ENCODE assay signal across 8 mouse cellular contexts in genomic region chr10:117708856-117709255, GRCm38 (mm10). TPM values are rescaled to one million over a fixed set of nuclear protein-coding genes. Genes with fewer than 3 reads are reported as not detected.
DNase-seq lines count a peak whose midpoint lies in the region; ATAC-seq and TF ChIP-seq lines count a peak whose summit lies in the region.

No protein-coding gene starts in this region.

- no peak for TF ChIP-seq CTCF in lung, adult 2 months (IDR thresholded peaks at IDR 0.05; ENCODE audit: insufficient read depth, low read length)
- TF ChIP-seq CTCF in embryonic fibroblast, embryonic 13.5 days (IDR thresholded peaks at IDR 0.05; ENCODE audit: borderline replicate concordance, insufficient read depth, low read length): no peak

- intact Hi-C loops in gastrocnemius, postnatal 14 days (cut with DNase I; ENCODE audit: low total_unique reads): no loop called here

- peak overlapping the region; percentile 32 for H3K4me3 ChIP-seq in lung, adult 2 months (replicated peaks; ENCODE audit: extremely low read depth, low read depth, low read length)
- peak overlapping the region; percentile 97 for H3K4me3 ChIP-seq in embryonic fibroblast, embryonic 13.5 days (ENCODE audit: insufficient read depth, low read length)
- peak overlapping the region; percentile 82 for H3K4me3 ChIP-seq in limb, embryonic 12.5 days (replicated peaks)
- peak overlapping the region; percentile 53 for H3K4me3 ChIP-seq in neural tube, embryonic 15.5 days (replicated peaks)

- peaks cover 7% of the 10 kb centered on the region for H3K4me1 ChIP-seq in lung, adult 2 months (ENCODE audit: control insufficient read depth, insufficient read depth, low read length)
- H3K4me1 ChIP-seq in embryonic fibroblast, embryonic 13.5 days (ENCODE audit: control insufficient read depth, insufficient read depth, low read length): peaks cover 5% of the 10 kb centered on the region
- H3K4me1 ChIP-seq in limb, embryonic 12.5 days (replicated peaks): peaks cover 10% of the 10 kb centered on the region
- peaks cover 29% of the 10 kb centered on the region for H3K4me1 ChIP-seq in neural tube, embryonic 15.5 days

- ATAC-seq in limb, embryonic 12.5 days (ENCODE audit: insufficient number of reproducible peaks, insufficient read depth, low FRiP score, low TSS enrichment, low read depth): no peak
- no peak for ATAC-seq in neural tube, embryonic 15.5 days (ENCODE audit: low FRiP score)

- peaks cover 44% of the 10 kb centered on the region for H3K36me3 ChIP-seq in limb, embryonic 12.5 days
- peaks cover 22% of the 10 kb centered on the region for H3K36me3 ChIP-seq in neural tube, embryonic 15.5 days

- no peak overlapping the region for H3K9ac ChIP-seq in limb, embryonic 12.5 days (replicated peaks)
- H3K9ac ChIP-seq in neural tube, embryonic 15.5 days (replicated peaks): no peak overlapping the region

- 55% methylated on average over 9 of the region's 9 CpGs for WGBS in lung, adult 2 months
- WGBS in limb, embryonic 12.5 days: 89% methylated on average over 9 of the region's 9 CpGs
- 82% methylated on average over 9 of the region's 9 CpGs for WGBS in neural tube, embryonic 15.5 days

- peak overlapping the region; percentile 76 for H3K4me2 ChIP-seq in limb, embryonic 12.5 days
- peak overlapping the region; percentile 69 for H3K4me2 ChIP-seq in neural tube, embryonic 15.5 days

- H3K27me3 ChIP-seq in limb, embryonic 12.5 days: no peaks in the 10 kb centered on the region
- H3K27me3 ChIP-seq in neural tube, embryonic 15.5 days (replicated peaks): no peaks in the 10 kb centered on the region

- no peak for TF ChIP-seq POLR2A in lung, adult 2 months (IDR thresholded peaks at IDR 0.05; ENCODE audit: borderline replicate concordance, extremely low read depth, low read depth, low read length)
- peak; percentile 48 for TF ChIP-seq POLR2A in embryonic fibroblast, embryonic 13.5 days (IDR thresholded peaks at IDR 0.05; ENCODE audit: low read depth, low read length)

- H3K9me3 ChIP-seq in limb, embryonic 12.5 days: no peaks in the 10 kb centered on the region
- H3K9me3 ChIP-seq in neural tube, embryonic 15.5 days (replicated peaks): no peaks in the 10 kb centered on the region

- DNase-seq in lung, adult 2 months: no peak
- no peak for DNase-seq in lung, postnatal 25 days (ENCODE audit: low spot score)
- DNase-seq in retina, postnatal 1 day: no peak
- DNase-seq in cerebellum, adult 8-10 months: no peak
- DNase-seq in gastrocnemius, postnatal 14 days: no peak

- peak overlapping the region; percentile 99 for H3K27ac ChIP-seq in embryonic fibroblast, embryonic 13.5 days (ENCODE audit: insufficient read depth, low read length)
- H3K27ac ChIP-seq in limb, embryonic 12.5 days: no peak overlapping the region
- H3K27ac ChIP-seq in neural tube, embryonic 15.5 days (replicated peaks): no peak overlapping the region

RNA-seq across cellular contexts. Expression of gene Mdm2, which starts 1.7 kb away (rescaled TPM):
- 39.0 and 39.7 TPM in 2 replicates for polyA plus RNA-seq in lung, adult 2 months (2012; rRNA removed)
- polyA plus RNA-seq in embryonic fibroblast, embryonic 13.5 days (2011; ENCODE audit: insufficient read length, low read depth, missing spikeins): 122 and 229 TPM in 2 replicates
- 57.9 and 59.7 TPM in 2 replicates for polyA plus RNA-seq in limb, embryonic 12.5 days (2016; fragmentation: Nextera tagmentation; extraction: Ambion mirVana)
- polyA plus RNA-seq in neural tube, embryonic 15.5 days (2015; fragmentation: Nextera tagmentation; extraction: Ambion mirVana): 46.0 and 51.3 TPM in 2 replicates
- total RNA-seq in gastrocnemius, postnatal 14 days (2021): 10 to 100 TPM; 29.4 to 29.8 TPM

RNA-seq across cellular contexts. Expression of gene Slc35e3, which starts 37.3 kb away (rescaled TPM):
- 15.8 and 19.1 TPM in 2 replicates for polyA plus RNA-seq in lung, adult 2 months (2012; rRNA removed)
- 26.1 and 28.9 TPM in 2 replicates for polyA plus RNA-seq in embryonic fibroblast, embryonic 13.5 days (2011; ENCODE audit: insufficient read length, low read depth, missing spikeins)
- 43.8 and 47.2 TPM in 2 replicates for polyA plus RNA-seq in limb, embryonic 12.5 days (2016; fragmentation: Nextera tagmentation; extraction: Ambion mirVana)
- polyA plus RNA-seq in neural tube, embryonic 15.5 days (2015; fragmentation: Nextera tagmentation; extraction: Ambion mirVana): 26.4 and 26.9 TPM in 2 replicates
- total RNA-seq in gastrocnemius, postnatal 14 days (2021): 1 to 10 TPM; 5.2 to 6.1 TPM

Comparison
In these comparisons a context has a peak if more than half of its experiments do, and no peak if none do; other contexts are left out.
1. H3K4me3 ChIP-seq: peak in every context shown above with its lines; median percentile 97 in embryonic fibroblast, embryonic 13.5 days; 82 in limb, embryonic 12.5 days; 53 in neural tube, embryonic 15.5 days; 32 in lung, adult 2 months.